Mouse (Mus musculus) liver, adult 2 months (tissue): Measurements from ENCODE around the gene Tk1.

ENCODE experiments used
- CTCF ChIP-seq: fragments of 200-500 bp; IDR thresholded peaks from 2 replicates; pipeline ENCODE4 v1.5.1; 2011; ENCODE audit warnings: low read depth, low read length, control low read depth
- POLR2A ChIP-seq: fragments of 200-500 bp; IDR thresholded peaks from 2 replicates; pipeline ENCODE4 v1.6.1; 2011; ENCODE audit warnings: low read length, control low read depth; ENCODE audit not compliant: insufficient read depth; ENCODE audit errors: extremely low read depth

GRCm38 (mm10) chr11:117855975-117856374 is 30.1 kb upstream of the Tk1 start:
- no peak for TF ChIP-seq CTCF
- TF ChIP-seq POLR2A: no peak
